Mouse (Mus musculus) megakaryocyte, embryonic 14.5 days (primary cell): ENCODE data around the gene Ttc9b.

Experiments
- FLI1 ChIP-seq: IDR thresholded peaks from 2 replicates; pipeline ENCODE4 v1.6.1; 2012; ENCODE audit warnings: low read length, inconsistent platforms, mixed read lengths
- GATA1 ChIP-seq: IDR thresholded peaks from 3 replicates; pipeline ENCODE4 v1.6.1; 2012; ENCODE audit warnings: mixed read lengths, low read length, inconsistent platforms, borderline replicate concordance

GRCm38 (mm10) chr7:27650949-27651348 lies 2.8 kb upstream of the Ttc9b start:
- TF ChIP-seq FLI1 (no peak), GATA1 (no peak)
